1 mouse cellular context compared by ENCODE assay signal in genomic region chr19:5878916-5879315, GRCm38 (mm10).
TF ChIP-seq lines count a peak whose summit lies in the region.

No protein-coding gene starts in this region.

TF ChIP-seq in myocyte, 11 proteins besides CTCF, POLR2A, EP300 and RAD21 (continued from another document):
- TF ChIP-seq MYOG (IDR thresholded peaks at IDR 0.05; ENCODE audit: control insufficient read depth in 1 of 3, insufficient read depth in 1 of 3, insufficient read length in 2 of 3, low read depth in 2 of 3): no peak
